Mouse (Mus musculus) gastrocnemius, adult 2 months (tissue): ENCODE results near the gene Fam189a1. TPM values are rescaled to one million over a fixed set of nuclear protein-coding genes. Genes with fewer than 3 reads are reported as not detected.

ENCODE experiments used
- DNase-seq: peaks from one replicate; pipeline ENCODE4 v3.0.0; 2022
- H3K27ac ChIP-seq: fragments of 200-600 bp; 2 replicates; pipeline ENCODE4 v1.8.1; 2022; ENCODE audit warnings: mild to moderate bottlenecking
- H3K4me3 ChIP-seq: fragments of 200-600 bp; 2 replicates; pipeline ENCODE4 v1.8.1; 2022; ENCODE audit warnings: mild to moderate bottlenecking, moderate library complexity
- CTCF ChIP-seq: fragments of 200-600 bp; IDR thresholded peaks from 2 replicates; pipeline ENCODE4 v1.8.1; 2022; ENCODE audit warnings: antibody characterized with exemption, mild to moderate bottlenecking, moderate library complexity
- intact Hi-C: fragments of 180-260 bp; cut with DNase I; formaldehyde crosslinking; loops from one replicate; pipeline ENCODE4 v1.15.1; 2025
- total RNA-seq, 2 experiments: library from RNA; stranded (reverse); gene quantifications; 2 replicates each; pipeline ENCODE4 v1.2.3; 2021

Gene Fam189a1
- total RNA-seq, 2 experiments from 2014 or later, result not detected

GRCm38 (mm10) chr7:65005731-65006130, 150.6 kb downstream of the Fam189a1 start:
- H3K27ac ChIP-seq, result no peak overlapping the region
- DNase-seq, result no peak
- no peak for TF ChIP-seq CTCF
- intact Hi-C loops, result no loop called here
- H3K4me3 ChIP-seq, result no peak overlapping the region

DNA sequence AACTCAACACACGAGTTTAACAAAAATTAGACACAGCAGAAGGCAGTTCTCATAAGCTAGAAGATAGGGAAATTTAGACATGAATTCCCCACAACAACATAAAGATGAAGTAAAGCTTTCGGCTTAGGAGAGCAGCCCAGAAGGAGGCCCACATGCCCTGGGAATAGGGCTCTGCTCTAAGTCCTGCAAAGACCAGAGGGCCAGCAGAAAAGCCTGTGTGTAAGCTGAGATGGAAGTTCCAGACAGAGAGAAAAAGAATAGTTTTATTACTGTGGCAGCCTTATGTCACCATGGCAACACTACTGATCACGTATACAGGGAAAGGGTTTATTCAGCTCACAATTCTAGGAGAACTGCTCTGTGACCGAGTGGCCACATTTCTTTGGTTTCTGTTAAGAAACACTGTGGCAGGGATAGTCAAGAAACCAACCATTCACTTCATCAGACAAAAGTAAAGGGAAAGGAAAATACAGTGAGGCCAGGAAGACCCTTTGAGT, 156.6 kb downstream of the Fam189a1 start:
- no peak for TF ChIP-seq CTCF
- no peak overlapping the region for H3K4me3 ChIP-seq
- no peak for DNase-seq
- no peak overlapping the region for H3K27ac ChIP-seq
- intact Hi-C loops, result no loop called here

DNA sequence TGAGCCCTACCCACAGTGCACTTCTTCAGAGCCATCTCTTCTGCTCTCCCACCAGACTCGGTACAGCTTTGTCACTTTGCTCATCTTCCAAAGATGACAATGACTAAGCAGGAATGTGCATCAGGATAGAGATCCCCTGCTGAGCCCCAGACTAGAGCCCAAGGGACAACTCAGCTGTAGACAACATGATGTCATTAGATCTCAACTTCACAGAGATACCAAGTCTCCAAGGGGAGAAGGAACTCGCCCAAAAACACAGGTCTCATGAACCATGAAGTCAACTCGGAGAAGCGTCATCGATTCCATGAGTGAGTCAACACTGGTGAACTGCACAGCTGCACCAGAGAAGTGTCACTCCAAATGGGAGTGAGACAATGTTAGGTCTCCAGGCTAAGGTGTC, 158.6 kb downstream of the Fam189a1 start:
- H3K27ac ChIP-seq, result no peak overlapping the region
- no peak for TF ChIP-seq CTCF
- intact Hi-C loops, result no loop called here
- H3K4me3 ChIP-seq, result no peak overlapping the region
- DNase-seq, result no peak

DNA sequence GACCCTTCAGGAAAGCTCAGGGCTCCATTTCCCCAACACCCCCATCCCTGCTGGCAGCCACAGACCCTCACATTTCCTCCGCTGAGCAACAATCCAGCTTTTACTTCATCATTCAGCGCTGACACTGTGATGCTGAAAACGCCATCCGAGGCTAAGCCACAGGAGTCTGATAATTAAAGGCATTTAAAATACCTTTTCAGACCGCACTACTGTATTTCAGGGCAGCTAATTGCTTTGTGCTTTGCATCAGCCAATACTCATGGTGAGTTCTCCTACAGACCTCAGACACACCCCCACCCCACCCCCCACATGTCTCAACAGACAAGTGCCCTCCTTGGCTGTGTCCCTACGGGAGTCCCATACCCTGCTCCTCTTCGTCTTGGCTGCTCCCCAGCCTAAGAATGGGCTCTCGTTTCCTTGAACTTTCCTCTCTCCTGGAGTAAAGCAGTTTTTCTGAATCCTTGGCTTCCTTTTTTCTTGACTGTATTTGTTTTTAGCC, 160.4 kb downstream of the Fam189a1 start:
- no peak overlapping the region for H3K27ac ChIP-seq
- no peak overlapping the region for H3K4me3 ChIP-seq
- intact Hi-C loops, result no loop called here
- no peak for DNase-seq
- no peak for TF ChIP-seq CTCF

DNA sequence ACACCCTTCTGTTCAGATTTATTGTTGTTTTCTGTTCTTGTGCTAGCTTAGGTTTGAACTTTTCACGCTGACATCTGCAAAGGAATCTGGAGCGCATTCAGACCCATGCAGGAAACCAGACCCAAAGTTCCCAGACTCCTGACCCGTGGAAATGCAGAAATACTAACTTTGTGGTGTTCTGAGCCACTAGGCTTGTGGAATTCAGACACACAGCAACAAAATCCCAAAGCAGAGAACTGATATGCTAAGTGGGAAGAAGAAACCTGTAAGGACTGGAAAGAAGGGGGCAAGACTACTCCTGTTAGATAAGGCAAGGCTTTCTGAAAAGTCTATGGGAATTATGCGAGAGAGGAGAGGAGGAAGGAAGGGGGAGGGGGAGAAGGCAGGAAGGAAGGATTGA, 167.0 kb downstream of the Fam189a1 start:
- intact Hi-C loops, result no loop called here
- H3K27ac ChIP-seq, result no peak overlapping the region
- no peak for TF ChIP-seq CTCF
- H3K4me3 ChIP-seq, result no peak overlapping the region
- DNase-seq, result no peak

DNA sequence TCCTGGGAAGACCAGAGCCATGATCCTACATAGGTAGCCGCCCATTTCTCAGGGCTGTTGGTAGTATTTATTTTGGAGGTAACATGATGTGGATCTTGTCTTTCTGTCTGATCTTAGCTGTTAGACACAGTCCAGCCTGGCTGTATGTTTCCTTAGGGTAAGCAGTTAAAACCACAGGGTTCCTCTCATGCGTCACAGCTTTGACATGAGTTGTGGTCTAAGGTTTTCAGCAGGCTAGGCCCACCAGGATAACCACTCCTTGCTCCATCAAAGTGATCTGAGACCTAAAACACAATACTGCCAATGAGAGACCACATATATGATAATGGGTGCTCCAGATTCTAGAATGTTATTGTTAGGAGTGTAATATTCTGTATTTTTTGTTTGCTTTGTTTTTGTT, 168.4 kb downstream of the Fam189a1 start:
- intact Hi-C loops, result no loop called here

DNA sequence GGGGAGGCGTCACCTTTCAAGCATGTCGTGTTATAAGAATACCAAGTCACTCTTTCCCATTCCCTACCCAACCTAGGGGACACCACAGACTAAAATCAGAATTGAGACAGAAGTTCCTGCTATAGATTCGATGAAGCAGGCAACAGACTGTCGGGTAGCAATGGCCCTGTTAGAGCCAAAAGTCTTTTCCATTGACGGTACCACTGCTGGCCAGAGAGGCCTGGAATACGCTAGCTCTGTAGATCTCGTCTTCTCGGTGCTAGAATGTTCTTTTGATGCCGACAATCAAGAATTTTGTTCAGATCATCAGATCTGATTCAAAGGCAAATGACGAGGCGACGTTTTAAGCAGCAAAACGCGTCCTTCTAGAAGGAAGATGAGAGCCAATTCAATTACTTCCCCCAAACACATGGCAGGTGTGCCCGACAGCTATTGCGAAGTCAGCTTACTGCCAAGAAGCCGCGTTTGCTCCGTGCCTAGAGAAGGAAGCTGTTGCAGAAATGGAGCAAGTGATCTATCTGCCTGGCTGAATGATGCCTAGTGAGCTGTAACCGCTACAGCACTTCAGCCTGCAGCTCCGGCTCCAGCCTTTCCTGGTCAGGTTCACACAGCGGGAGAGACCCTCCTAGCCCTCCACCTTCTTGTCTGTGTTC, 171.8 kb downstream of the Fam189a1 start:
- intact Hi-C loops, result no loop called here
- no peak overlapping the region for H3K27ac ChIP-seq
- no peak for TF ChIP-seq CTCF
- no peak overlapping the region for H3K4me3 ChIP-seq
- DNase-seq, result no peak

More for the DNA sequence above, 168.4 kb downstream of the Fam189a1 start:
- Histone ChIP-seq H3K27ac (no peak overlapping the region), H3K4me3 (no peak overlapping the region)
- DNase-seq, result no peak
- TF ChIP-seq CTCF, result no peak

DNA sequence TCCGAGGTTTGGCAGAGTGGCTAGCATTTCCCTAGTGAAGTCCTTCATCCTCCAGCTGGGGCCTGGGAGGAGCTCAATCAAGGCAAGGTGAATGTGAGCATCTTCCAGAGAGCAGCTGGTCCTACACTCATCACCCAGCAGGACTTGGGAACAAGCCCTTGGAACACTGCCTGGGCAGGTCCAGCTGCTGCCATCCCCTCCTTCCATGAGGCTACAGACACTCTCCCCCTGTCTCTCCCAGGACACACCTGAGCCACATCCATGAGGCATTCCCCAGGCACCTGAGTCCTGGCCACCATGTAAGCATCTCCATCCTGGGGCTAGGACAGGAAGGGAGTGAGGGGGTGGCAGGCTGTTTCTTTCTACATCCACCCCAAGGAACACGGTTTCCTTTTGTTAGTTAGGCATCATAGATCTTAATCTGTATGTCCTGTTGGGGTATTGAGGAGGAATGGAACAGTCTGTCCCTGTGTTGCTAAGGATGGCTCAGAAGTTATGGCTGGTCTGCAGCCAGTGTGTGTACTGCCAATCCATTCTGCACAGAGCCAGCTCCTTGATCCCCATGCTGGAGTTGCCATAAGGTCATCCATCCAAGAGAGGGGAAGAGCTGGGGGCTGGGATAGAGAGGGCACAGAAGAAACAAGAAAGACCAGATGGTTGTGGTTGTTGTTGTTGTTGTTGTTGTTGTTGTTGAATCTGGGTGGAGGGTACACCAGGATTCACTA, 174.7 kb downstream of the Fam189a1 start:
- intact Hi-C loops, result no loop called here
- no peak for DNase-seq
- no peak for TF ChIP-seq CTCF
- Histone ChIP-seq H3K4me3 (no peak overlapping the region), H3K27ac (no peak overlapping the region)

DNA sequence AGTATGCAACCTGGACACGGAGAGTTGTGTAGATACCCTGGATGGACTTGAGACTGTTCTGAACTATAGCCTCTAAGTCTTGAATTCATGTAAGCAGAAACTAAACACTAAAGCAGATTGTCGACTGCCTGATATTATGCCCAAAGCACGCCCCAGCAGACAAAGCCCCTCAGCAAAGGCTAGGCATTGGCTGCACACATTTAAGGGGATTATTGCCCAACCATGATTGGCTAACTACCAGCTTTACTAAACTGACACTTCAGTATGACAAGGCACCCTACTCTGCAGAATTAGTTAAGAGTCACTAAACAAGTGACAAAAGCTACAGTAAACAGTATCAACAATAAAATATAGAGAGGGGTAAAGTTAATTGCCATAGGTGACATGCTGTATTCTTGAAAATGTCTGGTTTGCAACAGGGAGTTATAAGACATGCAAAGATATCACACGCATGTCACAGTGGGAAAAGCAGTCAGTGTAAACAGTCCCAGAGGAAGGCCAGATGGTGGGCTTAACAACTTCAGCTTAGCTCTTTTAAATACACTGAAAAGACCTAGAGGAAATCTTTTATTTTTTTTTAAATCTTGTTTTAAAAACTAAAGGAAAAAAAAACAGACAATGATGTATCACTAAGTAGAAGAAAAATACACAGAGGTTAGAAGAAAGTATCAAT, 182.6 kb downstream of the Fam189a1 start:
- Histone ChIP-seq H3K27ac (no peak overlapping the region), H3K4me3 (no peak overlapping the region)
- no peak for DNase-seq
- TF ChIP-seq CTCF, result no peak
- intact Hi-C loops, result no loop called here

DNA sequence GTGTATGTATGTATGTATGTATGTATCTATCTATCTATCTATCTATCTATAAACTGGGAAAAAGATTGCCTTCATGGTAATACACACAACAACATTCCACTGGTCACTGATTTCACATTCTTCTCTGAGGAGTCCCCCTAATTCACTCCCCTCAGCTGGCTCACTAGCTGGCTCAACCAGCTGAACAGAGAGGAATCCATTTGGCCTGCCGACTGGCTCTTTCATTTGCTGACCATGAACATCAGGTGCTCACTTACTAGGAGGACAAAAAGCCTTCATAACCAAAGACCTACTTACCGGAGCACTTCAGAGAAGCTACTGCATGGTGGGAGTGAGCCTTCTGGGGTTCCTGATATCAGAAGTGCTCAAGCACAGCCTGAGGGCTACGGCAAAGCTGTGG, 194.2 kb downstream of the Fam189a1 start:
- Histone ChIP-seq H3K4me3 (no peak overlapping the region), H3K27ac (no peak overlapping the region)
- no peak for DNase-seq
- intact Hi-C loops, result no loop called here
- no peak for TF ChIP-seq CTCF

DNA sequence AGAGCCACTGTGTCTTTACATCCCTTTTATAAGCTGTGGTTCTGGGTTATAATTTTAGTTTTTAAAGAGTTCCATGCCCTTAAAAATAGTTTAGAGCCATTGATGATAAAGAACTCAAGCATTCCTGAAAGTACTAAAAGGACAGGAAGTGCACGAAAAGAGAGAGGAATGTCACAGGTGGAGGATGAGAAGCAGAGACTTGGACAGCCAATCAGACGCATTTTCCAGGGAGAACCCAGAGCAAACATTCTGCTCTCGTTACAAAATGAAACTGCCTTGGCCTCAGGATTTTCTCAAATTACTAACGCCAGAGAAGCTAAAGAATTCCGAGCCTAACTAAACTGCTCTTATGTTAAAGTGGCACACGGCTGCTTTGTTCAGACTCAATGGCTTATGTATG, 197.3 kb downstream of the Fam189a1 start:
- Histone ChIP-seq H3K4me3 (no peak overlapping the region), H3K27ac (no peak overlapping the region)
- no peak for DNase-seq
- TF ChIP-seq CTCF, result no peak
- intact Hi-C loops, result no loop called here

DNA sequence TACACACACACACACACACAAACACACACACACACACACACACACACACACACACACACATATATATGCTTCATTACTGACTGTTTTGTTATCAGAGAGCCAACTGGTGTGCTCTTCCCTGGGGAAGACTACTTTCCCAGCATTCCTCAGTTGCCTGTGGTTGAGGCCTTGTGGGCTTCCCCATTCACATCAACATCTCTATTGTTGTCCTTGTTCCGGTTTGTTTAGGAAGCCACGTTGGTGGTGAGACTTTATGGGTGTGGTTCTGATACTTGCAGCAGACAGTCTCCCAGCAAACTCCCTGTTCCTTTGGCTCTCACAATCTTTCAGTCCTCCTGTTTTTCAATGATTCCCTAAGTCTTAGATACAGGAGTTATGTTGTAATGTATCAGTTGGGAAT, 204.2 kb downstream of the Fam189a1 start:
- TF ChIP-seq CTCF, result no peak
- no peak for DNase-seq
- intact Hi-C loops, result no loop called here
- H3K4me3 ChIP-seq, result no peak overlapping the region
- no peak overlapping the region for H3K27ac ChIP-seq

- no peak overlapping the region for H3K27ac ChIP-seq
- DNase-seq, result no peak
- TF ChIP-seq CTCF, result no peak
- intact Hi-C loops, result loop anchor here (1.0 kb wide), 1 partner anchor 123 kb away; no protein-coding TSS in a partner anchor
- H3K4me3 ChIP-seq, result no peak overlapping the region
These were observed 205.6 kb downstream of the Fam189a1 start for GRCm38 (mm10) chr7:64950771-64951099.
